Mouse (Mus musculus) testis, adult 2 months (tissue): Measurements from ENCODE around the gene Akap9. TPM values are rescaled to one million over a fixed set of nuclear protein-coding genes. Genes with fewer than 3 reads are reported as not detected.
A peak's percentile ranks its signal among the peaks of the same experiment; 100 is the strongest.
"Not testable (repeated sequence)": the region's sequence is repeated elsewhere in the genome, so short reads cannot be mapped to it uniquely, and the experiment has no call there.

Experiments used
- H3K27ac ChIP-seq: fragments of 200-500 bp; 2 replicates; pipeline ENCODE4 v1.5.1; 2012; ENCODE audit warnings: low read depth, low read length; ENCODE audit not compliant: control insufficient read depth, insufficient read depth
- H3K27me3 ChIP-seq: fragments of 200-500 bp; 2 replicates; pipeline ENCODE4 v1.6.1; 2012; ENCODE audit warnings: mild to moderate bottlenecking, low read length, moderate library complexity; ENCODE audit not compliant: control insufficient read depth, insufficient read depth
- H3K36me3 ChIP-seq: fragments of 200-500 bp; 2 replicates; pipeline ENCODE4 v1.6.1; 2012; ENCODE audit warnings: mild to moderate bottlenecking, low read length; ENCODE audit not compliant: control insufficient read depth, insufficient read depth
- H3K4me1 ChIP-seq: fragments of 200-500 bp; 2 replicates; pipeline ENCODE4 v1.6.1; 2012; ENCODE audit warnings: low read length; ENCODE audit not compliant: control insufficient read depth, insufficient read depth
- H3K4me3 ChIP-seq: fragments of 200-500 bp; 2 replicates; pipeline ENCODE4 v1.5.1; 2012; ENCODE audit warnings: low read depth, mild to moderate bottlenecking, low read length, moderate library complexity, mixed read lengths; ENCODE audit not compliant: control insufficient read depth
- CTCF ChIP-seq: fragments of 200-500 bp; IDR thresholded peaks from 2 replicates; pipeline ENCODE4 v1.5.1; 2012; ENCODE audit warnings: low read depth, mild to moderate bottlenecking, inconsistent platforms, low read length, moderate library complexity; ENCODE audit not compliant: control insufficient read depth, insufficient read depth, insufficient replicate concordance
- POLR2A ChIP-seq: fragments of 200-500 bp; IDR thresholded peaks from 2 replicates; pipeline ENCODE4 v1.6.1; 2012; ENCODE audit warnings: low read depth, mild to moderate bottlenecking, inconsistent platforms, low read length, moderate library complexity; ENCODE audit not compliant: control insufficient read depth
- polyA plus RNA-seq: library from polyadenylated mRNA; depleted of rRNA; stranded (reverse); fragments of >200 nt; gene quantifications from 2 replicates; pipeline ENCODE4 v1.2.3, GENCODE M21; 2012; rRNA removed

Akap9 gene
- polyA plus RNA-seq: 9.5 and 11.5 TPM in 2 replicates

DNA sequence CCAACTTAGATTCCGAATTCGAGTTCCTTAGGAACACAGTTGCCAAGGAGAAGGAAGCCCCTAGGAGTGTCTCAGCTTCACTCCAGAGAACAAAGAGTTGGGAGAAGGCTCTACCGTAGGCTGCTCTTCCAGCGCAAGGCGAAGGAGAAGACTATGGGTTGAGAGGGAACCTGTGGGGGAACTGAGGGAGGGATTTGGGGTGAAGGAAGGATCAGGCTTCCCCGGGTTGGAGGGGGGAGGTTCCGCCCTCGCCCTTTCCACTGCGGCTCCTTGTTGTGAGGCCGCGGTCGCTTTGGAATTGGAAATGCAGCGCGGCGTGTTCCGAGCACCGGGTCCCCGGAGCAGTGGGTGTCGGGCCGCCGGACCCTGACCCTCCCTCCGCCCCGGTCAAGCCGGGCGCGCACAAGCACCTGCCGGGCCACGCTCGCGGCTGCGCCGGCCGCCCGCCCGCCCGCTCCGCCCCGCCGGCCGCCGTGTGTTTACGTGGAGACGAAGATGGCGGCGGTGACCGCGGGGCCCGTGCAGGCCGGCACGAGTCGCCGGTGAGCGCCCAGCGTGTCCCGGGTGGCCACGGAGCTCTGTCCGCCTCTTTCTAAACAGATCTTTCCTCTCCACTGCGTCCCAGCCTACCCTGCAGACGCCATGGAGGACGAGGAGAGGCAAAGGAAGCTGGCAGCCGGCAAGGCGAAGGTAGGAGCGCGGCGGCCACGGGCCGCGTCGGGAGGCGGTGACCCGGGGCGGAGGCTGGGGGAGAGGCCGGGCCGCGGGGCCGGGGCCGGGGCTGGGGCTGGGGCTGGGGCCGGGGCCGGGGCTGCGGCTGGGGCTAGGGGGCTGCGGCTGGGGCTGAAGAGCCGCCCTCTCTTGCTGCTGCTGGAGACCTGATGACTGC is at the start of gene Akap9:
Gene Akap9 (plus strand): TSS at position 254 of the 889 bp plus-strand sequence.
- TF ChIP-seq CTCF (no peak), POLR2A (peak; percentile 60)
- no peaks in the 10 kb centered on the region for H3K36me3 ChIP-seq

DNA sequence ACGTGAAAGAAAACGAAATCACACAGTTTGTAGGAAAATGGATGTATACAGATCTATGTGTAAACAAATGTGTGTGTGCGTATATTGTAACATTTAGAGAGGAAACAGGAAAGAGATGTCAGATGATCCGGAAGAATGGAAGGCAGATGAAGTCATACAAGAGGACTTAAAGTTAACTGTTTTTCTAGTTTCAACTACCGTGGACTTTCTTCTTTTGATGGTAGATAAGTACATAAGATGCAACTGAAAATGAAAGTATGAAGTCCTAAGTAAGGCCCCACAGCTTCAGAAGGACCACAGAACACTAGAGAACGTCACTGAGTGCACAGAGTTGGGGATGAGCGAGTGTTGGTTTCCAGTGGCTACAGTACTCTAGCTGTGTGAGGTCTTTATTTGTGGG is 41.0 kb upstream of the Akap9 start:
- not testable (repeated sequence) for H3K4me3 ChIP-seq, H3K27me3 ChIP-seq, H3K4me1 ChIP-seq, H3K36me3 ChIP-seq, H3K27ac ChIP-seq

More for the DNA sequence above, at the start of gene Akap9:
- Histone ChIP-seq H3K4me3 (peak within 1 kb of the TSS; percentile 91), H3K27ac (peak within 1 kb of the TSS; percentile 88), H3K27me3 (no peaks in the 10 kb centered on the region), H3K4me1 (peaks cover 7% of the 10 kb centered on the region)

DNA sequence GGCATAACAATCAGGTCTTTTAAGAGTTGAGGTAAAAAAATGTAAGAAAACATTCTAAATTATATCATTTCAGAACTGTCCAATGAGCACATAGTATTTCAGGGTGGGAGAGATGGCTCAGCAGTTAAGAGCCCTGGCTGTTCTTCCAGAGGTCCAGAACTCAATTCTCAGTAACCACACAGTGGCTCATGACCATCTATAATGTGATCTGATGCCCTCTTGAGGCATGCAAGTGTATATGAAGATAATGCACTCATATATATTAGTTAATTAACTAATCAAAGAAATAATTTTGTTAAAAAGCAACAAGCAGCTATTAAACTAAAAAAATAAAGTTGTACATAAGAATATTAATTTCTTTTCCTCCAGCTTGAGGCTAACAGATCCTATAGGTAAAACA is 38.7 kb upstream of the Akap9 start:
- Histone ChIP-seq H3K4me1 (no peaks in the 10 kb centered on the region), H3K4me3 (no peak overlapping the region), H3K36me3 (no peaks in the 10 kb centered on the region), H3K27ac (no peak overlapping the region), H3K27me3 (no peaks in the 10 kb centered on the region)
- TF ChIP-seq POLR2A (no peak), CTCF (no peak)

DNA sequence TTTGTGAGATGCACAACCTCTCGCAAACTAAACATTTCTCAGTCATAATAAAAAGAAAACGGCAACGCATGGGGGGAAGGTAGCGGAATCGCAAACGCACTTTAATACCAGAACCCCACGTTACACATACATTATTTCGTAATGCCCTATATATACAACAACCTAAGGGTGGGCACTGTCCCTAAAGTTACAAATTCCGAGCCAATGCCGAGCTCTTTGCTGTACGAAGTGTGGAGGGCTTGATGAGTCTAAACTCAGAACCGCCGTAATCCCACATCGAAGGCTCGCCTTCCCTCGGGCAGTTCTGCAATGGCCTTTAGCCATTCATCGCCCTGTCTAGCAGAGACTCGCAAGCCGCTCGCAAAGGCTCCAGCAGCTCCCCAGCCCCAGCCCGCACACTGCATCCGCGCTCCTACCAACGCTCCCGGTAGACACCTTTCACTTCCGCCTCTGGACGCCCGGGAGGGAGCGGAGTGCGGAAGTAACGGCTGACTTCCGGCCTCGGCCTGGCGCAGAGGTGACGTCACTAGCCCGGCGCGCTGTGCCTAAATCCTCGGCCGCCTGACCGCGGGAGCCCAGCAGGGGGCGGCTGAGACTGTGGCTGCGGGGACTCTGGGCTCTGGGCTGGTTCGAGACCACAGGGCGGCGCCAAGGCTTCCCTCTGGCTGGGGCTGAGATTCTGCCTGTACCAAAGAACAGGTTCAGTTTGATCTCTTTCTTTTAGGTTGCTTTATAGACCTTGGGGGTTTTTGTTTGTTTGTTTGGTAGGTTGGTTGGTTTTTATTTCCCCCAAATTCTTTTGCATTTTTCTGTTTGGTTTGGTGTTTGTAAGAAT is 34.2 kb upstream of the Akap9 start, which contains the start of gene Mterf1a:
Gene Mterf1a (minus strand): TSS at position 475 of the 835 bp plus-strand sequence.
- not testable (repeated sequence) for H3K27me3 ChIP-seq, H3K36me3 ChIP-seq, H3K27ac ChIP-seq, H3K4me1 ChIP-seq
- peak within 1 kb of the TSS; percentile 63 for H3K4me3 ChIP-seq

DNA sequence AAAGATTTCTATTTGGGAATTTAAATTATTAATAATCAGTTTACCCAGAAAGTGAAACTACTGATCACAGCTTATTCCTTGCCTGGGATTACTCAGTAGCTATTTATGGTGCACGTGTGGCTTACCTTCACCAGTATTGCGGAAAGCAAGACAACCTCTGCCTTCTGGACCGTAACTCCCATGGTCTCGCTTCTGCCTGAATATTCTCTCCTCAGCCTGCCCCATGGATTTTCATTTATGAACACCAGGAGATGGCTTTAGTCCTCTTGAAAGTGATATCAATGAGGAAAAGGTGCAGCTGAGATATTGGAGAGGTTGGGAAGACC is 33.6 kb upstream of the Akap9 start:
- H3K4me3 ChIP-seq, H3K27me3 ChIP-seq, H3K4me1 ChIP-seq, H3K27ac ChIP-seq, H3K36me3 ChIP-seq: not testable (repeated sequence)

DNA sequence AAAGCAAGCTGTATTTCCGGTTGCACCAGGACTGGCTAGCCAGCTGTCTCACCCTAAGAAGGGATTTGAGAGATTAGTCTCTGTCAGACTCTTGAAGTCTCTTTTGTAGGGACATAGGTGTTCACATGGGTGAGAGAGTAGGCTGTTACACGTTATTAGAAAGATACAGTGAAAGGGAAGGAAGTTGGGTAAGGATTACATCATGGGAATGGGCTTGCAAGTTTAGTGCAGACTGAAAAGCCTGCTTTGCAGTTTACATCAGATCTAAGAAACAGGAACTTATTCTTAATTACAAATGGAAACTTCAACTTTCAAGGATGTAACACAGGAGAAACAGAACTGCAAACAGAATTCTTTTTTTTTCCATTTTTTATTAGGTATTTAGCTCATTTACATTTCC is 22.4 kb upstream of the Akap9 start:
- Histone ChIP-seq H3K27me3 (no peaks in the 10 kb centered on the region), H3K36me3 (no peaks in the 10 kb centered on the region), H3K4me3 (no peak overlapping the region), H3K4me1 (no peaks in the 10 kb centered on the region), H3K27ac (no peak overlapping the region)
- TF ChIP-seq POLR2A (no peak), CTCF (no peak)

DNA sequence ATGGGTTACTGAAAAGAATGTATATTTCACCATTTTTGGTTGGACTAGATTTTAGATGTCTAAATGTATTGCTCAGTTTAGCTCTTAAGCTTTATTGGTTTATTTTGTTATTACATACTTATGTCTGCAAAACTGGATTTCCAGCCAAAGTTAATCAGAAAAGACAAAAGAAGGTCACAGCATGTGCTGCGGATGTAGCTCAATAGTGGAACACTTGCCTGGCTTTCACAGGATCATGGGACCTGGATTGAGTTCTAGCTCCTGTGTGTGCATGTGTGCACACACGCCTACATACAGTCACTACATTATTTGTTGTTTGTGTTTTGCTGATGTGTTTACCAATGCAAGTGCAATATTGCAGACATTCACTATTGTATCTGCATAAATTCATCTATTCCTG is 5.5 kb upstream of the Akap9 start:
- no peaks in the 10 kb centered on the region for H3K4me1 ChIP-seq
- no peaks in the 10 kb centered on the region for H3K36me3 ChIP-seq
- H3K27ac ChIP-seq: no peak overlapping the region
- no peak for TF ChIP-seq POLR2A
- no peak for TF ChIP-seq CTCF
- H3K27me3 ChIP-seq: no peaks in the 10 kb centered on the region
- H3K4me3 ChIP-seq: no peak overlapping the region

DNA sequence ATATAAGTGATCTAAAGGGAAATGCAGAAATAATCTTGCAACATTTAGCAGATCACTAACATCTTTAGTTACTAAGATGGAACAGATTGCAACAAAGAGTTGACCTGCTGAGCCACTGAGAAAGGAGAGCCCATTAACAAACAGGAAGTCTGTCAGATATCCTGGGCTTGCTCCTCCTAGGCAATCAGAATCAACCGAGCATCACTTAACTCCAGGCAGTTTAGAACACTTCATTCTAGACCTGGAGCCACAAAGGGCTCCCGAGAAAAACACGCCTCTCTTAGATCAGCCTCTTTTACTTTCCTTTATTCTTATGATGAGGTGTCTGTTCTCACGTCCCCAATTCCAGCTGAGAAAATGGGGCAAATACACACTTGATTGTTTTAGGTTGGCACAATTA is 1.2 kb upstream of the Akap9 start:
- no peak for TF ChIP-seq POLR2A
- TF ChIP-seq CTCF: no peak
- Histone ChIP-seq H3K36me3 (no peaks in the 10 kb centered on the region), H3K4me3 (peak overlapping the region; percentile 54; the same call in 1 of the 2 replicates), H3K27me3 (no peaks in the 10 kb centered on the region), H3K4me1 (peaks cover 7% of the 10 kb centered on the region), H3K27ac (no peak overlapping the region)
